Mouse (Mus musculus) neutrophil, adult 65 days (primary cell): ENCODE results near the gene Tulp2. TPM values are rescaled to one million over a fixed set of nuclear protein-coding genes. Genes with fewer than 3 reads are reported as not detected.

Experiments used
- total RNA-seq: library from RNA; stranded (reverse); gene quantifications from 2 replicates; pipeline ENCODE4 v1.2.4, GENCODE M21; 2023

Gene Tulp2
- total RNA-seq, result not detected in 2 replicates

GRCm38 (mm10) chr7:45481374-45481927 is at the start of gene Tulp2:
Tulp2 (plus strand) TSS chr7:45481877.

DNA sequence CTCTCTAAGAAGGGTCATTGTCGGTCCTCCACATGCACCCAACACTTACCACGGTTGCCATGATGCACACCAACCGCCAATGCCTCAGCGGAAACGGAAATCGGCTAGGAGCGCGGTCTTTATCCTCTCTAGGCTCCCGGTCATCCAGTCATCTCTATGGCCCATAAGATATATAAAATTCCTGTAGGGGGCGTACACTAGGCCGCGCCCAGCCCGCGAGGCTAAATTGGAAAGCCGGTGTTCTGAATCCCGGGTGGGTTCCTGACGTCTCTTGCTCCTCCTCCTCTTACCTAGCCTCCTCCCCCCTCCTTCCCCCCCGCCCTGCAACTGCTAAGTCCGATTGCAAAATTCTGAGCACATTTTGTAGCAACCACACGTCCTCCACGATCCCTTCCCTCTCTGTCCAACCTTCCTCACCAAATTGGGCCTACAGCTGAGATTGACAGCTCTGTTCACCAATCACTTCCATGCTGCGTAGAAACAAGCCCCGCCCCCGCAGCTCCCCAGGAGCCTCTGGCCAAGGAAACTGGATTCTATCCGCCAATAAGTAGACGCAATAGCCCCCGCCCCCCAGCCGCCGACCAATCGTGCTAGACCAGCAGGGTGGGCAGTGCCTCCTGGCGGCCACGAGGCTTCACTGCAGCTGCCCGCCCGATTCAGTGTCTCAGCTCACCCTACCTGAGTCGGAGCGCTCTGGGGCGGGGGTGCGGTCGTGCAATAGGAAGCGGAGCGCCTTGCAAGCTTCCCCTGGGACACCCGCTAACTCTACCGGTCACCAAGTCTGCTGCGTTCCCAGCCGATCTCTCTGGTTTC is 47.3 kb upstream of the Tulp2 start, which contains the start of gene Gys1:
Gys1 (plus strand) TSS at position 642 of the 813 bp plus-strand sequence.

DNA sequence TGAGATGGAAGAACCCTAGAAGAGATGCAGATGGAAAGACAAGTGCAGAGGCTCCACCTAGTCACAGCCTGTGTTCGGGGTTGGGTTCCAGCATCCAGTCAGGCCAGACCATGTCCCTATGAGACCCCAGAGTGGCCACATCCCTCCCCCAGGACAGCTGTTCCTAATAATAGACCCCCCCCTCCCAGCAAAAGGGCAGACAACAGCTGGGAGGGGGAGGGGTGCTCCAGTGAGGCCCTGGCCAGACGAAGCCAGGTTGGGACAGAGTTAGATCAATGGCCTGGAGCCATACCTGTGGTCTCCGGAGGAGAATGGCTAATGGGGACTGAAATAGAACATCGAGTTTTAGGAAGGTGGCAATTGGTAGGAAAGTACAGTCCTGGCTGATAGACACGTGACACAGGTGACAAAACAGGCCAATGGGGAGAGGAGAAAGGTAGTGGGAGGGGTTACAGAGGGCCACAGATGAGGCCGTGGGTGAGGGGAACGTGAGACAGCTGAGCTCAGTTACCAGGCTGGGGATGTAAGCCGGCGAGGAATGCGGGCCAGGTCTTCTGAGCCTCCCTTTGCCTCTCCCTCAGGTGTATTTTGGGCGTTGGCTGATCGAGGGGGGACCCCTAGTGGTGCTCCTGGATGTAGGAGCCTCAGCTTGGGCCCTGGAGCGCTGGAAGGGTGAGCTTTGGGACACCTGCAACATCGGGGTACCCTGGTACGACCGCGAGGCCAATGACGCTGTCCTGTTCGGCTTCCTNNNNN is 44.0 kb upstream of the Tulp2 start, which contains the start of gene Ruvbl2:
Ruvbl2 (minus strand) TSS at position 576 of the 756 bp plus-strand sequence.

GRCm38 (mm10) chr7:45459564-45460140 is 22.0 kb upstream of the Tulp2 start, which contains the start of gene Ftl1:
Ftl1 (minus strand) TSS chr7:45459884.

DNA sequence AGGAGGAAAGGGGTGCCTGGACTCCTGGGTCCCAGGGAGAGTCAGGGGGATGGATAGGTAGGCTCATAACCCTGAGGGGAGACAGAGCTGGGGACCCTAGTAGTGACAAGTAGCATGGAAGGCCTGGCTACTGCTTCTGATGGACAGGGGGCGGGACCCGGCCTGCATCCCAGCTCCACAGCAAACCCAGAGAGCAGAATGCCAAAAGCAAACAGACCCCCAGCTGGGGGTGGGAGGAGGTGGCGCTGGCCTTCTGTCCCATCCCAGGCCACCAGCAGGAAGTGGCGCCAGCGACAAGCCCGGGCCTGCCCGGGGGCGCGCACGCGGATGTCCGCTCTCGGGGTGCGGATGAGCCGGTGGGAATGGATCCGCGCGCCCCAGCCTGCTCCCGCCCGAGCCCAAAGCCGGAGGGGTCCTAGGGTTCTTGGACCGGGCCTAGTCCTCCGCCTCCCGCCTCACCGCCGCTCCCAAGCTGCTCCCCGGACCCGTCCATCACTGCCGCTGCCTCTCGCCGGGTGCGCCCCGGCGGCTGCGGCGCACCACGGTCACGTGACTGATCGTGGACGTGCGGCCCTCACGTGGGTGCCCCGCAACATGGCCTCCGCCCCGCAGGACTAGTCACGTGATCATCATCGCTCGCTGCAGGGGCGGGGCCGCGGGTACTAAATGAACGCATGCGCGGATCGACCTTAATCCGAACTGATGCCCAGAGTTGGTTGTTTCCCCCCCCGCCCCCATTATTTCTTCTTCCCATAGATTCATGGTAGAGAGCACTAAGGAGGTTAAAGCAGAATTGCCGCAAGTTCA is 15.2 kb upstream of the Tulp2 start, which contains the start of gene Bax:
Bax (minus strand) TSS at position 616 of the 807 bp plus-strand sequence.

GRCm38 (mm10) chr7:45486761-45487415 is 5.2 kb downstream of the Tulp2 start, which contains the start of gene Gm45808:
Gm45808 (minus strand) TSS chr7:45486811.

GRCm38 (mm10) chr7:45488293-45489204 is 6.9 kb downstream of the Tulp2 start, which contains the start of gene Dhdh:
Dhdh (minus strand) TSS chr7:45488805.

GRCm38 (mm10) chr7:45509912-45510787 is 28.5 kb downstream of the Tulp2 start, which contains the start of gene Nucb1:
Nucb1 (minus strand) TSS chr7:45510406.

GRCm38 (mm10) chr7:45525809-45526473 is 44.3 kb downstream of the Tulp2 start, which contains the start of the genes Ppp1r15a and Plekha4:
Ppp1r15a (minus strand) TSS chr7:45526268.
Plekha4 (plus strand) TSS chr7:45526330.

DNA sequence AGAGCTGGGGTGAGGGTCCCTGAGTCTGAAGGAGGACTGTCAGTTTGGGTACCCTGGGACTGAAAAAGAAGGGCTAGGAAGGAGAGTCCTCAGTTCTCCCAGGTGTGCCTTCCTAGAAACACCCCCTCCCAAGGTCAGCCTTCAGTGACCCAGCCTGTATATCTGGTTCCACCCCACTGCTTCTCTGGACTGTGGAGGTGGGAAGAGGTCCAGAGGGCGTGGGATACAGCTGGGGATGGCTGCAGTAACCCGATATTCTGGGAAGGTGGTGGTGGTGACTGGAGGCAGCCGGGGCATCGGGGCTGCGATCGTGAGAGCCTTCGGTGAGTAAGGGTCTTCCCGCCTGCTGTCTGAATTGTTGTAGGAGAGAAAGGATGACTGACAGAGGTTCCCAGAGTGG is 73.1 kb downstream of the Tulp2 start, which contains the start of gene Hsd17b14:
Hsd17b14 (plus strand) TSS at position 150 of the 400 bp plus-strand sequence.

GRCm38 (mm10) chr7:45570103-45570741 is 88.5 kb downstream of the Tulp2 start, which contains the start of gene Bcat2:
Bcat2 (plus strand) TSS chr7:45570153.

Other genes starting within 250 kb of the Tulp2 start
- 347 and 367 TPM in 2 replicates for gene Cd37, start 242.8 kb upstream of the Tulp2 start, total RNA-seq
- 1.2 and 1.3 TPM in 2 replicates for gene Slc6a16, start 240.8 kb upstream of the Tulp2 start, total RNA-seq
- gene Slc6a21, start 204.4 kb upstream of the Tulp2 start, total RNA-seq, result not detected in 2 replicates
- 3.6 and 5.2 TPM in 2 replicates for gene Trpm4, start 148.1 kb upstream of the Tulp2 start, total RNA-seq
- not detected in 2 replicates for gene Hrc, start 146.6 kb upstream of the Tulp2 start, total RNA-seq
- gene Ppfia3, start 114.9 kb upstream of the Tulp2 start, total RNA-seq, result 0.09 TPM in 1 of 2 replicates, not detected in the other
- 2.5 TPM in 1 of 2 replicates, not detected in the other for gene Lin7b, start 111.3 kb upstream of the Tulp2 start, total RNA-seq
- 255 and 367 TPM in 2 replicates for gene Snrnp70, start 86.1 kb upstream of the Tulp2 start, total RNA-seq
- gene Kcna7, start 76.2 kb upstream of the Tulp2 start, total RNA-seq, result not detected in 2 replicates
- not detected in 2 replicates for gene Ntf5, start 68.2 kb upstream of the Tulp2 start, total RNA-seq
- gene Lhb, start 61.1 kb upstream of the Tulp2 start, total RNA-seq, result not detected in 2 replicates
- 53.5 and 56.5 TPM in 2 replicates for gene Gys1, start 47.0 kb upstream of the Tulp2 start, total RNA-seq
- gene Ruvbl2, start 43.8 kb upstream of the Tulp2 start, total RNA-seq, result 22.0 and 31.6 TPM in 2 replicates
- gene Ftl1, start 22.0 kb upstream of the Tulp2 start, total RNA-seq, result 1,156 and 1,320 TPM in 2 replicates
- gene Bax, start 15.0 kb upstream of the Tulp2 start, total RNA-seq, result 37.2 and 40.7 TPM in 2 replicates
- gene Gm45808, start 4.9 kb downstream of the Tulp2 start, total RNA-seq, result 0.98 and 1.7 TPM in 2 replicates
- gene Dhdh, start 6.9 kb downstream of the Tulp2 start, total RNA-seq, result 3.7 and 5.4 TPM in 2 replicates
- 90.7 and 109 TPM in 2 replicates for gene Nucb1, start 28.5 kb downstream of the Tulp2 start, total RNA-seq
- 126 and 199 TPM in 2 replicates for gene Ppp1r15a, start 44.4 kb downstream of the Tulp2 start, total RNA-seq
- gene Plekha4, start 44.5 kb downstream of the Tulp2 start, total RNA-seq, result not detected in 2 replicates
- gene Hsd17b14, start 73.0 kb downstream of the Tulp2 start, total RNA-seq, result 0.95 TPM in 1 of 2 replicates, not detected in the other
- 24.0 and 34.0 TPM in 2 replicates for gene Bcat2, start 88.3 kb downstream of the Tulp2 start, total RNA-seq
- not detected in 2 replicates for gene Fgf21, start 133.6 kb downstream of the Tulp2 start, total RNA-seq
- not detected in 2 replicates for gene Fut1, start 135.4 kb downstream of the Tulp2 start, total RNA-seq
- not detected in 2 replicates for gene Izumo1, start 139.9 kb downstream of the Tulp2 start, total RNA-seq
- gene Rasip1, start 145.6 kb downstream of the Tulp2 start, total RNA-seq, result 4.3 and 5.0 TPM in 2 replicates
- gene Mamstr, start 158.1 kb downstream of the Tulp2 start, total RNA-seq, result 0.20 TPM in 1 of 2 replicates, not detected in the other
- not detected in 2 replicates for gene Fut2, start 184.5 kb downstream of the Tulp2 start, total RNA-seq
- gene Ntn5, start 202.1 kb downstream of the Tulp2 start, total RNA-seq, result not detected in 2 replicates
- not detected in 2 replicates for gene Sec1, start 212.5 kb downstream of the Tulp2 start, total RNA-seq
- not detected in 2 replicates for gene Car11, start 218.0 kb downstream of the Tulp2 start, total RNA-seq
- gene Dbp, start 223.2 kb downstream of the Tulp2 start, total RNA-seq, result 5.0 and 6.3 TPM in 2 replicates
- gene Rpl18, start 233.6 kb downstream of the Tulp2 start, total RNA-seq, result 572 and 599 TPM in 2 replicates
- 62.3 and 77.9 TPM in 2 replicates for gene Sphk2, start 236.1 kb downstream of the Tulp2 start, total RNA-seq
- gene Fam83e, start 239.3 kb downstream of the Tulp2 start, total RNA-seq, result 0.16 and 0.20 TPM in 2 replicates
- not detected in 2 replicates for gene Spaca4, start 243.9 kb downstream of the Tulp2 start, total RNA-seq